Mouse (Mus musculus): ENCODE data around the gene Pax9.

DNA sequence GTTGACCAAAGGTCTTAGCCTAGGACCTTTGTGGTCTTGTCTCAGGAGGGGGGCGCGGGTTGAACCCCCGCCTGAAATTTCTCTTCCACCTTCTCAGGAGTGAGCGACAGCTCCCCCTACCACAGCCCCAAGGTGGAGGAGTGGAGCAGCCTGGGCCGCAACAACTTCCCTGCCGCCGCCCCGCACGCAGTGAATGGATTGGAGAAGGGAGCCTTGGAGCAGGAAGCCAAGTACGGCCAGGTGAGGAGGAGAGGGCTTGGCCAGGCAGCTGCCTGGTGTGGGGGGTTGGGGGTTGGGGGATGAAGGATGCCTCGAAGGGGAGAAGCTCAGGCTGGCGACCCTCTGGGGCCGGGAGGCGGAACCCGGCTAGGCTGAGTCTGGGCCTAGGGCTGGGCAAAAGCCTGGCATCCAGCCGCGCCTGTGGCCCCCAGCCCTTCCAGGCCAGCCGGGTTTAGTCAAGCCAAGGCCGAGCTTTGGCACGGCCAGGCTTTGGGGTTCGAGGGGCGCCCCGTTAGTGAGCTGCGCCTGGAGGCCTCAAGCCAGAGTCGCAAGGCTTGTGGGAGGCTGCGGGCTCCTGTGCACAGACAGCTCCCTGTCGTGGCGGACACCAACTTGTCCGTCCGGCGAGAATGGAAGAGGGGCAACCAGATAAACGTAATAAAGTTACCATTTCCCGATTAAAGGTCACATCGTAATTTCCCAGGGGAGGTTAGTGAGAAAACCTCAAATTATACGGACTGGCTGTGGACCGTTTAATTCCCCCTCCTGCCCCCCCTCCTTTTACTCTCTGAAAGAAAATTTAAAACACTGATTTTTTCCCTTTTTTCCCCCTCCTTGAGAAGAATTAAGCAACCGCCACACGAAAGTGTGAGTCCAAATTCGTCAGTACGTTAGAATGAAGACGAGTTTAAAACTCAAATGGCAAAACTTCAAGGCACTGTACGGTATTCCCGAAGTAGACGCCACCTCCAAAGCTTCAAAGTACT is 8.6 kb downstream of the Pax9 start:
- no peak for TF ChIP-seq CTCF (IDR thresholded peaks at IDR 0.05; ENCODE audit: insufficient read depth, low read length)
- no peak for TF ChIP-seq POLR2A (IDR thresholded peaks at IDR 0.05; ENCODE audit: borderline replicate concordance, extremely low read depth, low read depth, low read length)

Measured in lung, adult 2 months (tissue).